Mouse (Mus musculus): ENCODE measurements at regions not wholly inside any gene's neighbourhood (a gene's known extent, or its start where the extent isn't known, plus 50 kb on each side); places are given as distances from the start of the nearest gene placed in this dataset.

GRCm38 (mm10) chr15:5762216-5762615, 518.2 kb upstream of the Ptger4 start:
- H3K9ac ChIP-seq (ENCODE audit: insufficient read depth, low read depth), result no peak overlapping the region
- TF ChIP-seq ELF1 (IDR thresholded peaks at IDR 0.05; ENCODE audit: low read depth, low read length) (no peak), ETS1 (conservative IDR thresholded peaks at IDR 0.05; ENCODE audit: low read depth, low read length) (no peak), CHD1 (IDR thresholded peaks at IDR 0.05; ENCODE audit: low read depth, low read length) (no peak), MAX (IDR thresholded peaks at IDR 0.05; ENCODE audit: low read length) (no peak), USF2 (conservative IDR thresholded peaks at IDR 0.05; ENCODE audit: low read depth, low read length) (no peak), SIN3A (IDR thresholded peaks at IDR 0.05; ENCODE audit: low read length) (no peak), SMC3 (IDR thresholded peaks at IDR 0.05; ENCODE audit: low read depth, low read length) (no peak), ZNF384 (IDR thresholded peaks at IDR 0.05; ENCODE audit: low read depth, low read length) (no peak), POLR2AphosphoS2 (IDR thresholded peaks at IDR 0.05; ENCODE audit: low read depth, low read length) (no peak), USF1 (IDR thresholded peaks at IDR 0.05; ENCODE audit: low read depth, low read length) (no peak), MAZ (IDR thresholded peaks at IDR 0.05; ENCODE audit: low read depth, low read length) (no peak), EP300 (IDR thresholded peaks at IDR 0.05; ENCODE audit: low read length) (no peak), GABPA (IDR thresholded peaks at IDR 0.05; ENCODE audit: insufficient replicate concordance, low read depth, low read length) (no peak), TCF12 (IDR thresholded peaks at IDR 0.05; ENCODE audit: low read depth, low read length) (no peak), TBP (conservative IDR thresholded peaks at IDR 0.05; ENCODE audit: low read depth, low read length) (no peak), CTCF (conservative IDR thresholded peaks at IDR 0.05 in 1 of 2, IDR thresholded peaks at IDR 0.05 in 1 of 2; ENCODE audit: low read depth in 2 of 2, low read length in 2 of 2) (no peak), MEF2A (IDR thresholded peaks at IDR 0.05; ENCODE audit: borderline replicate concordance, low read depth, low read length) (no peak), IRF4 (IDR thresholded peaks at IDR 0.05; ENCODE audit: low read depth, low read length) (no peak), RAD21 (IDR thresholded peaks at IDR 0.05; ENCODE audit: low read depth, low read length) (no peak), NRF1 (IDR thresholded peaks at IDR 0.05; ENCODE audit: low read depth, low read length) (no peak)
- no peaks in the 10 kb centered on the region for H3K9me3 ChIP-seq (replicated peaks; ENCODE audit: low read length)
- in situ Hi-C loops (cut with MboI; ENCODE audit: low pct_ligation_motif_present, low pct_unique_long_range_greater_than_20kb, low sequenced_read_pairs) (no loop called here), dilution Hi-C loops (cut with MboI; ENCODE audit: extremely low pct_ligation_motif_present, extremely low pct_unique_long_range_greater_than_20kb, low sequenced_read_pairs) (no loop called here)
- no peak overlapping the region for H3K27ac ChIP-seq (ENCODE audit: insufficient read depth, low read depth)
- H3K79me2 ChIP-seq (replicated peaks; ENCODE audit: control insufficient read depth, extremely low read depth, insufficient read depth, poor library complexity, severe bottlenecking), result no peaks in the 10 kb centered on the region
- no peak for DNase-seq (ENCODE audit: extremely low read depth)
- no peaks in the 10 kb centered on the region for H3K4me1 ChIP-seq (ENCODE audit: control insufficient read depth in 1 of 2, insufficient read depth in 2 of 2)
- no peak overlapping the region; the same call in 1 of the 2 replicates for H3K4me2 ChIP-seq (ENCODE audit: insufficient read depth, low read depth, poor library complexity, severe bottlenecking)
- no peaks in the 10 kb centered on the region for H3K36me3 ChIP-seq (replicated peaks in 1 of 2; ENCODE audit: control insufficient read depth in 1 of 2, insufficient read depth in 1 of 2, low read length in 1 of 2)
- H3K27me3 ChIP-seq (replicated peaks), result no peaks in the 10 kb centered on the region
- H3K4me3 ChIP-seq (replicated peaks in 1 of 3; ENCODE audit: low read depth in 2 of 3, low read length in 2 of 3, poor library complexity in 1 of 3), result no peak overlapping the region

GRCm38 (mm10) chr15:5777074-5777473, 522.5 kb upstream of the Dab2 start:
- Histone ChIP-seq H3K4me1 (ENCODE audit: control insufficient read depth in 1 of 2, insufficient read depth in 2 of 2) (no peaks in the 10 kb centered on the region), H3K4me2 (ENCODE audit: insufficient read depth, low read depth, poor library complexity, severe bottlenecking) (no peak overlapping the region), H3K9ac (ENCODE audit: insufficient read depth, low read depth) (no peak overlapping the region), H3K9me3 (replicated peaks; ENCODE audit: low read length) (no peaks in the 10 kb centered on the region), H3K4me3 (replicated peaks in 1 of 3; ENCODE audit: low read depth in 2 of 3, low read length in 2 of 3, poor library complexity in 1 of 3) (no peak overlapping the region), H3K36me3 (replicated peaks in 1 of 2; ENCODE audit: control insufficient read depth in 1 of 2, insufficient read depth in 1 of 2, low read length in 1 of 2) (no peaks in the 10 kb centered on the region), H3K27me3 (replicated peaks) (no peaks in the 10 kb centered on the region), H3K79me2 (replicated peaks; ENCODE audit: control insufficient read depth, extremely low read depth, insufficient read depth, poor library complexity, severe bottlenecking) (no peaks in the 10 kb centered on the region), H3K27ac (ENCODE audit: insufficient read depth, low read depth) (no peak overlapping the region)
- in situ Hi-C loops (cut with MboI; ENCODE audit: low pct_ligation_motif_present, low pct_unique_long_range_greater_than_20kb, low sequenced_read_pairs) (no loop called here), dilution Hi-C loops (cut with MboI; ENCODE audit: extremely low pct_ligation_motif_present, extremely low pct_unique_long_range_greater_than_20kb, low sequenced_read_pairs) (no loop called here)
- TF ChIP-seq TBP (conservative IDR thresholded peaks at IDR 0.05; ENCODE audit: low read depth, low read length) (no peak), RAD21 (IDR thresholded peaks at IDR 0.05; ENCODE audit: low read depth, low read length) (no peak), PAX5 (IDR thresholded peaks at IDR 0.05; ENCODE audit: low read length) (no peak), POLR2A (IDR thresholded peaks at IDR 0.05; ENCODE audit: low read depth, low read length) (no peak), JUN (IDR thresholded peaks at IDR 0.05; ENCODE audit: insufficient read depth, low read depth, low read length) (no peak), RCOR1 (conservative IDR thresholded peaks at IDR 0.05; ENCODE audit: low read depth, low read length) (no peak), ETS1 (conservative IDR thresholded peaks at IDR 0.05; ENCODE audit: low read depth, low read length) (no peak), ZKSCAN1 (IDR thresholded peaks at IDR 0.05; ENCODE audit: borderline replicate concordance, low read depth, low read length) (no peak)
- no peak for DNase-seq (ENCODE audit: extremely low read depth)
